Mouse (Mus musculus) neural tube, embryonic 12.5 days (tissue): Measurements from ENCODE around the gene Oas2. TPM values are rescaled to one million over a fixed set of nuclear protein-coding genes. Genes with fewer than 3 reads are reported as not detected.
A peak's percentile ranks its signal among the peaks of the same experiment; 100 is the strongest.

Source experiments
- ATAC-seq: fragments of 200-750 bp; cut with Nextera tagmentation; 2 replicates; pipeline ENCODE4 v1.8.0; 2017; ENCODE audit warnings: low read depth, mild to moderate bottlenecking, moderate TSS enrichment, moderate library complexity; ENCODE audit not compliant: low FRiP score
- H3K27ac ChIP-seq: fragments of 300-500 bp; sonication (generic); 2 replicates; pipeline ENCODE4 v1.5.1; 2016
- H3K27me3 ChIP-seq: fragments of 300-500 bp; sonication (generic); replicated peaks from 2 replicates; pipeline ENCODE4 v1.6.1; 2016; ENCODE audit warnings: mild to moderate bottlenecking
- H3K36me3 ChIP-seq: fragments of 300-500 bp; sonication (generic); 2 replicates; pipeline ENCODE4 v1.6.1; 2016; ENCODE audit warnings: mild to moderate bottlenecking
- H3K4me1 ChIP-seq: fragments of 300-500 bp; sonication (generic); 2 replicates; pipeline ENCODE4 v1.6.1; 2016
- H3K4me2 ChIP-seq: fragments of 300-500 bp; sonication (generic); replicated peaks from 2 replicates; pipeline ENCODE4 v1.6.1; 2016; ENCODE audit warnings: mild to moderate bottlenecking
- H3K4me3 ChIP-seq: fragments of 300-500 bp; sonication (generic); 2 replicates; pipeline ENCODE4 v1.5.1; 2016
- H3K9ac ChIP-seq: fragments of 300-500 bp; sonication (generic); 2 replicates; pipeline ENCODE4 v1.6.1; 2016; ENCODE audit warnings: mild to moderate bottlenecking
- H3K9me3 ChIP-seq: fragments of 300-500 bp; sonication (generic); 2 replicates; pipeline ENCODE4 v1.6.1; 2016; ENCODE audit warnings: mild to moderate bottlenecking
- WGBS: fragments of 180-500 bp; shearing (Covaris S2); methylation state at CpG from one replicate; pipeline ENCODE4 v1.1.7; 2016; 5-methylcytosine and 5-hydroxymethylcytosine counted together
- polyA plus RNA-seq: library from polyadenylated mRNA; unstranded; fragments of >200 nt; fragmentation: Nextera tagmentation; extraction: Ambion mirVana; gene quantifications from 2 replicates; pipeline ENCODE4 v1.2.1, GENCODE M21; 2016

Gene Oas2
- polyA plus RNA-seq, 1 experiment from 2014 or later: 0.19 TPM

DNA sequence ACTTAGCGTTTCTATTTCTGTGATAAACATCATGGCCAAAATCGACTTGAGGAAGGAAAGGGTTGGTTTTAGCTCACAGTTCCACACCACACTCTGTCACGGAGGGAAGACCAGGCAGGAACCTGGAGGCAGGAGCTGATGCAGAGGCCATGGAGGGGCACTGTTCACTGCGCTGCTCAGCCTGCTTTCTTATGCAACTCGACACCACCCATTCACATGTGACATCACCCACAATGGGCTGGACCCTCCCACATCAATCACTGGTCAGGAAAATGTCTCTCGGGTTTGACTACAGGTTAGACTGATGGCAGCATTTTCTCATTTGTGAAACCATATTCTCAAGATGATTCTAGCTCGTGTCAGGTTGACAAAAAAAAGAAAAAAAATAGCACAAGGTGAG is 28.6 kb downstream of the Oas2 start:
- no peak overlapping the region for H3K4me2 ChIP-seq
- no peaks in the 10 kb centered on the region for H3K9me3 ChIP-seq
- H3K4me1 ChIP-seq: no peaks in the 10 kb centered on the region
- WGBS: 62% methylated on average over 7 of the region's 7 CpGs
- no peak for ATAC-seq
- no peak overlapping the region for H3K4me3 ChIP-seq
- no peak overlapping the region for H3K9ac ChIP-seq
- H3K27ac ChIP-seq: no peak overlapping the region
- H3K36me3 ChIP-seq: no peaks in the 10 kb centered on the region
- H3K27me3 ChIP-seq: no peaks in the 10 kb centered on the region

DNA sequence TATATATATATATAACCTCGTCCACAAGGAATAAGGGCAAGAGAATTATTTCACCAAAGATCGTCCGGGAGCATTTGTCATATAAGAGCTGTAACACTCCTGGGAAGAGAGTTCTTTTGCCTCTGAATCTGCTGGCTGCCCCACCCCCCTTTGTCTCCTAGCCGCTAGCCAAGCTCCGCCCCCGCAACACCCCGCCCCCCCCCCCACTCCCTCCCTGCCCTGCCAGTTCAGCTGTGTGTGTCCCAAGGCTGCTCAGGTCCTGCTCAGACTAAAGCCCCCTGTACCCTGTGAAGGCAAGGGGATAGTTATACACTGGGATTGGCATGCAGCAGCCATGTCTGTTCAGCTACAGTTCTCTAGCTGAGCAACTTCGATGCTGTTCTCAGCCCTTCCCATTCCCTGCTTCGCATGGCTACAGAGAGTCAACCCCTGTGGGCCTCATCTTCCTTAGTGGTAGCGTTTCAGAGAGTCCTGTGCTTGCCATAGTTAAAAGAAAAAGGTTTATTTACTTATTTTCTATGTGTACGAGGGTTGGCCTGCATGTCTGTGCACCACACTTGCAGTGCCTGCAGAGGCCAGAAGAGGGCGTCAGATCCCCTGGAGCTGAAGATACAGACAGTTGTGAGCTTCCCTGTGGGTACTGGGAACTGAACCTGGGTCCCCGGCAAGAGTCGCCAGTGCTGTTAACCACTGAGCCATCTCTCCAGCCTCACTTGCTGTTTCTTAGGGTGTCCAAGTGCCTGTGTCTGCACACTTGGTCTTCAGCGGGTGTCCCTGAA is 30.9 kb downstream of the Oas2 start:
- no peak overlapping the region for H3K9ac ChIP-seq
- H3K4me1 ChIP-seq: no peaks in the 10 kb centered on the region
- H3K4me2 ChIP-seq: no peak overlapping the region
- ATAC-seq: no peak
- H3K4me3 ChIP-seq: no peak overlapping the region
- 53% methylated on average over 15 of the region's 15 CpGs for WGBS
- H3K27me3 ChIP-seq: peaks cover 13% of the 10 kb centered on the region
- H3K27ac ChIP-seq: no peak overlapping the region
- no peaks in the 10 kb centered on the region for H3K9me3 ChIP-seq
- no peaks in the 10 kb centered on the region for H3K36me3 ChIP-seq

DNA sequence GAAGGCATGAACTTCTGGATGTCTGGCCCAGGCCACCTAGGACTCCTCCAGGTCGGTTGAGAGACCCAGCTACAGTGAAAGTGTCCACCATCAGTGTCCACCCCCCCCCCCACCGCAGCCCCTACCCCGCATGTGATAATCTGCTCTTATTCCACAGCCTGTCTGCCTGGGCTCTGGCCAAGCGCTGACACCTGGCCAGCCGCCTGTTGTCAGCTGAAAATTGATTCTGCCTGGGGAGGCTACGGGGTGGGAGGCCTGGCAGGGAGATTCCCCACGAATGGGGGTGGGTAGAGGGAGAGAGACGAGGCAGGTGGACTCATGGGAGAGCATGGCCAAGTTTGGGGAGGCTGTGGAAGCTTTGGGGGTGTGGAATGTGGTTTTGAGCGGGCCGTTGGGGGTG is 32.5 kb downstream of the Oas2 start:
- no peaks in the 10 kb centered on the region for H3K36me3 ChIP-seq
- no peak overlapping the region for H3K9ac ChIP-seq
- no peaks in the 10 kb centered on the region for H3K4me1 ChIP-seq
- no peak overlapping the region for H3K4me2 ChIP-seq
- no peak overlapping the region for H3K4me3 ChIP-seq
- H3K9me3 ChIP-seq: no peaks in the 10 kb centered on the region
- no peak overlapping the region for H3K27ac ChIP-seq
- H3K27me3 ChIP-seq: peaks cover 30% of the 10 kb centered on the region
- ATAC-seq: no peak
- WGBS: 78% methylated on average over 10 of the region's 10 CpGs

DNA sequence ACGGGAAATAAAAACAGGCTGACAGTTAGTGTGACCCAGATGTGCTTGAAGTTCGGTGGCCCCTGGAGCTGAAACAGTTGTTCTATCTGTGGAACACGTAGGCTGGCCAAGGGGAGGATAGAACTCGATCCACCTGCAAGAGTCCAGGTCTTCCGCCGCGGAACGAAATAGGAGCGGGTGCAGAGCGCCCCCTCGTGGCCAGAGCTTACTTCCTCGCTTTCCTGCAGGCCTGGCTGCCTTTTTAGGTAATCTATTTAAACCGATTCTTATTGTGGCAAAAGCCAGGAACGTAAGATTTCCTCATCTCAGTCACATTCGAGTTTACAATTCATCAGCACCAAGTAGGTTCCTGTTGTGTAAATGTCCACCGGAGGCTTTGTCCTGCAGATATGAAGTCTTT is 35.3 kb downstream of the Oas2 start:
- Histone ChIP-seq H3K27me3 (peaks cover 58% of the 10 kb centered on the region), H3K4me1 (peaks cover 21% of the 10 kb centered on the region), H3K27ac (no peak overlapping the region), H3K4me2 (no peak overlapping the region), H3K36me3 (no peaks in the 10 kb centered on the region), H3K9me3 (no peaks in the 10 kb centered on the region), H3K9ac (no peak overlapping the region), H3K4me3 (no peak overlapping the region)
- ATAC-seq: no peak
- 3% methylated on average over 16 of the region's 16 CpGs for WGBS

DNA sequence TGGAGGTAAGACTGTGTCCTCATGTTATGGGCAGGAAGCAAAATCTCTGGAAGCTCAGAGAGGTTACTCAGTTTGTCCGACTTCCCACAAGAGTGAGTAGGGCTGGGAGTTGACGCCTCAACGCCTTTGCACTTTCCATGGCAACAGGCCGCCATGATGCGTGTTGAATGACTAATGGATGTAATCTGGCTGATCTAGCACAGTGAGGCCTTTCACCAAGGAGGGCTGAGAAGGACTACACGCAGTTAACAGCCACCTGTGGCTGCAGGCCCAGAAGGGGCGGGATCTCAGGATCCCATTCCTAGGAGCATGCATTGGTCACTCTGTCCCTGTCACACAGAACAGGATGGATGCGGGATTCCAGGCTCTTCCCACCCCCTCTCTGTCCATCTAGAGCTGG is 36.9 kb downstream of the Oas2 start:
- Histone ChIP-seq H3K9ac (no peak overlapping the region), H3K4me3 (no peak overlapping the region), H3K4me1 (peaks cover 26% of the 10 kb centered on the region), H3K27ac (no peak overlapping the region), H3K4me2 (no peak overlapping the region), H3K27me3 (peaks cover 74% of the 10 kb centered on the region), H3K36me3 (no peaks in the 10 kb centered on the region), H3K9me3 (no peaks in the 10 kb centered on the region)
- 57% methylated on average over 8 of the region's 8 CpGs for WGBS
- no peak for ATAC-seq

DNA sequence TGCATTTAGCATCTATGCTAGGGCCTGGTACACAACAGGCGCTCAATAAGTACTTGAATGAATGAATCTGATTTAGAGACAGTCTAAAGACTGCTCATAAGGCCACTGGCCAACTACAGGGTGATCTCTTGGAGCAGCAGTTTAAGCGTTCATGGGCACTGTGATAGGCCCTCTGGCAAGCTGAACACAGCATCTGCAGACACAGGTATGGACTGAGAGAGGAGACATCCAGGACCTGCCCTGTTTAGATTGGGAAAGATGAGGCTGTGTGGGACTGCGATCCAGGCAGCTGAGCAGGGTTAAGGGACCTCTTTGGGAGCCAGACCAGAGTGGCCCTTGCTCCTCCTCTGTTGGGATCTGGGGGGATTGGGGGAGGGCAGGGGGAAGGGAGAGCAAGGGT is 37.8 kb downstream of the Oas2 start, which contains the start of gene Dtx1:
Dtx1 (minus strand) TSS at position 101 of the 400 bp plus-strand sequence.
- H3K4me1 ChIP-seq: peaks cover 26% of the 10 kb centered on the region
- peak within 1 kb of the TSS; percentile 80 for H3K9ac ChIP-seq
- WGBS: 32% methylated on average over 3 of the region's 3 CpGs
- H3K27me3 ChIP-seq: peaks cover 78% of the 10 kb centered on the region
- H3K36me3 ChIP-seq: no peaks in the 10 kb centered on the region
- H3K9me3 ChIP-seq: no peaks in the 10 kb centered on the region
- ATAC-seq: no peak
- peak within 1 kb of the TSS; percentile 57 for H3K4me3 ChIP-seq
- H3K4me2 ChIP-seq: peak within 1 kb of the TSS; percentile 80
- H3K27ac ChIP-seq: peak within 1 kb of the TSS; percentile 39

DNA sequence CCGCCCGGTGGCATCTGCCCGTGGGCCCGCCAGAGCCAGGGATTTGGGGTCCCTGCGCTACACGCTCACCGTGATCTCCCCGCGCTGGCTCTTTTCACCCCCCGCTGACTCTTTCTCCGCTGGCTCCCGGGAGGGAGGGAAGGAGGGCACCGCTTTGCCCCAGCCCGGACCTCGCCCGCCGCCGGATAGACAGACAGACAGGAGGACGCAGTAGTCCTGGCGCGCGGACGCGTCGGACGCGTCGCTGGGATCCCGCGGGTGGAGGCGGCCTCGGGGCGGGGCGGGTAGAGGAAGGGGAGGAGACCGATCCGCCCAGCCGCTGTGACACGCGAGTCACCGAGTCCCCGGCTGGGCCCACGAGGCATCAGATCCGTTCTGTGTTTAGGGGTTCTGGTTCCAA is 38.2 kb downstream of the Oas2 start:
- Histone ChIP-seq H3K4me3 (peak overlapping the region; percentile 57), H3K36me3 (no peaks in the 10 kb centered on the region), H3K27ac (peak overlapping the region; percentile 39; the same call in 1 of the 2 replicates), H3K4me1 (peaks cover 30% of the 10 kb centered on the region), H3K9me3 (no peaks in the 10 kb centered on the region), H3K27me3 (peaks cover 78% of the 10 kb centered on the region), H3K9ac (peak overlapping the region; percentile 80), H3K4me2 (peak overlapping the region; percentile 80)
- ATAC-seq: no peak
- WGBS: 2% methylated on average over 43 of the region's 43 CpGs

DNA sequence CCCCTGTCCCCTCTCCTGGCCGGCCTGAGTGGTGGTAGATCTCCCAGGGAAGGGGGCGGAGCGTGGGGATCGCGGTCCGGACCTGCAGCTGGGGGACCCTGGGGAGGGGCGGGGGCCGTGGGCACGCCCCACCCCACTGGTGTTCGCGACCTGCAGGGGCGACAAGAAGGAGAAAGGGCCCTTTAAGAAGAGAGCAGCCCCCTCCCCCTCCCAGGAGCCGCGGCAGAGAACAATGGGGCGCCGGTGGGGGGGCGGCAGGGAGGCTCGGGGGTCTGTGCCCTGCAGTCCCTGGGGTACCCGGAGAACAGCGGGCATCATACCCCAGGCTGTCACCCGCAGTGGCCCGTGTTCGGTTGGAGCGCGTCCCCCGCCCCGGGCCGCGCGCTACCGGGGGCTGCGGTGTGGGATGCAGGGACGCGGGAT is 38.8 kb downstream of the Oas2 start:
- under 1% methylated on average over 34 of the region's 34 CpGs for WGBS
- H3K27me3 ChIP-seq: peaks cover 78% of the 10 kb centered on the region
- ATAC-seq: 0 out of 2 replicates have a peak, but pooled peaks have one; percentile 23

DNA sequence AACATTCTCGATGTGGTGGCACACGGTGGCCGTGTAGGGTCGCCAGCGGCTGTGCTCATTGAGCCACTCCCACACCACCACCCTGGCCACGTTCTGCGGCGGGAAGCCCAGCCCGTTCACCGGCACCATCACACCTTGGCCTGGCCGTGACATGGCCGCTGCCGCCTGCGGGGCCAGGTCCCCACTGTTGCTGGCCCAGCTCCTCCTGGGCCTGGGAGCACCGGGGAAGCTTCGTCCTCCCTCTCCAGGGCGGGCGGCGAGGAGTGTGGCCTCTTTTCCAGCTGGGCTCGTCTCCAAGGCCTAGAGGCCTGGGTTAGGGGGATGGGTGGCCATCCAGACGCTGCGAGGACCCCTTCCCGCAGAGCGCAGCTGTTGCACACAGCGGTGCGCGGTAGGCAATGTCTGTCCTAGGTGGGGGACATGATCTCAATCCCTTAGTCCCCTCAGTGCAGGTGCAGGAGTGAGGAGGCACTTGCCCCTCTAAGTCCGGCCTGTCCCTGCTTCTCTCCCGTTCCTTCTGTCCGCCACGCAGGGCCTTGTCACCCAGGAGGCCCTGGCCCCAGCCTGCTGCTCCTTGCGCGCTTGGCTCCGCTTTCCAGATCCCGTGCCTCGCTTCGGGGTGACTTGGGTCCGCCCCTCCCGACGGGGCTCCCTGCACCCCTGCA is 39.4 kb downstream of the Oas2 start:
- Histone ChIP-seq H3K9me3 (no peaks in the 10 kb centered on the region), H3K4me1 (peaks cover 32% of the 10 kb centered on the region), H3K27ac (peak overlapping the region; percentile 39; the same call in 1 of the 2 replicates), H3K27me3 (peaks cover 73% of the 10 kb centered on the region), H3K36me3 (no peaks in the 10 kb centered on the region), H3K4me2 (peak overlapping the region; percentile 80), H3K4me3 (peak overlapping the region; percentile 57), H3K9ac (peak overlapping the region; percentile 80)
- WGBS: 3% methylated on average over 40 of the region's 40 CpGs
- peak; percentile 34; the same call in 1 of the 2 replicates for ATAC-seq

More for the DNA sequence above, 38.8 kb downstream of the Oas2 start:
- Histone ChIP-seq H3K9ac (peak overlapping the region; percentile 80), H3K9me3 (no peaks in the 10 kb centered on the region), H3K4me3 (peak overlapping the region; percentile 57), H3K36me3 (no peaks in the 10 kb centered on the region), H3K4me2 (peak overlapping the region; percentile 80), H3K4me1 (peaks cover 32% of the 10 kb centered on the region), H3K27ac (peak overlapping the region; percentile 39)

DNA sequence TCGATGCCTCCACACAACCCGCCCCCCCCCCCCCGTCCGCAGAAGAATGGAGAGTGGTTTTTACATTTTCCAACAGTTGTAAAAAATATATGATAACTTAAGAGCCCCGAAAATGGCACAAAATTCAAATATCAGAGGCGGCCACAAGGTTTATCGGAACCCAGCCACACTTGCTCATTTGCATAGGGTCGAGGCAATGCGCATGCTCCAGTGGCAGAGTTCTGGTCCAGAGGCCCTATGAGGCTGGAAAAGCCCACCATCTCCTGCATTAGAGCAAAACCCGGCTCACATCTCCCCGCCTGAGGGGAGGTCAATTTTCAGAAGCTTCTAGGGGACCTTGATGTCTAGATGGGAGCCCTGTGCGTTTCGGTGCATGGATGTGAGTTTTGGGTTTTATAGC is 42.7 kb downstream of the Oas2 start:
- no peak for ATAC-seq
- H3K27me3 ChIP-seq: peaks cover 56% of the 10 kb centered on the region
- H3K27ac ChIP-seq: no peak overlapping the region

DNA sequence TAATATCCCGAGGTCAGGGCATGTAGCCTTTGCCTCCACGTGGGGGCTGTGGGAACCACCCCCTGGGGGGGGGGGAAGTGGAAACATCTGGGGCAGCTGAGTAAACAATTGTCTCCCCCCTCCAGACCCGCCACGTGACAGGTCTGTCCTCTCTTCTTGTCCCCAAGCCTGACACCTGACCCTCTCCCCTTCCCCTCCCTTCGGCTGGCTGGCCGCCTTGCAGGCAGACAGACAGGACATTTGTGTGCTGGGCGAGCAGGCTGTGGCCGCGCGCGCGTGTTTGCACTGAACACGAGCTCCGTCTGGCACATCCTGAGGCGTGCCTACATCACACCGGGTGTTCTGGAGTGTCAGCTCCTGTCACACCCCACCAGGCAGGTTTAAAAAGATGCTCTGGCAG is 43.1 kb downstream of the Oas2 start:
- peaks cover 42% of the 10 kb centered on the region for H3K4me1 ChIP-seq
- H3K27ac ChIP-seq: no peak overlapping the region
- peaks cover 52% of the 10 kb centered on the region for H3K27me3 ChIP-seq
- ATAC-seq: no peak
- no peak overlapping the region for H3K4me3 ChIP-seq
- H3K4me2 ChIP-seq: peak overlapping the region; percentile 52
- WGBS: 4% methylated on average over 16 of the region's 16 CpGs
- H3K9me3 ChIP-seq: no peaks in the 10 kb centered on the region
- H3K36me3 ChIP-seq: no peaks in the 10 kb centered on the region
- peak overlapping the region; percentile 26; the same call in 1 of the 2 replicates for H3K9ac ChIP-seq

More for the DNA sequence above, 42.7 kb downstream of the Oas2 start:
- WGBS: 33% methylated on average over 13 of the region's 13 CpGs
- Histone ChIP-seq H3K36me3 (no peaks in the 10 kb centered on the region), H3K4me1 (peaks cover 42% of the 10 kb centered on the region), H3K4me3 (no peak overlapping the region), H3K4me2 (peak overlapping the region; percentile 52), H3K9ac (peak overlapping the region; percentile 26; the same call in 1 of the 2 replicates), H3K9me3 (no peaks in the 10 kb centered on the region)

DNA sequence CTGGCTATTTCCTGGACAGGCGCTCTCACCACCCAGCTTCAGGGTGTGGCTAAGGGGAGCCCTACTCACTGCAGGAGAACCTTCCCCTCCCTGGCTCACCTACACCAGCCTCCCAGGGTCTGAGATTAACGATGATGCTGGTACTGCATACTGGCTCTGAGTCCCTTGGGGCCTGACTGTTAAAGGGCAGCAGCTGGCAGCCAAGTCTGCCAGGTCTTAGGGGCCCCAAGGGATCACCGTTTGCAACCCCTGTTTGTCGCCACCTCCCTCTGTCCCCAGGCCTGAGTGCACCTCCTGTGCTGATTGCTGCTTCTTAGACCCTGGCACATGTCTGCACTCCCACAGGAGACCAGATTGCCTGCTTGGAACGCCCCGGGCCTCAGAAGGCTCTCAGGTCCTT is 45.2 kb downstream of the Oas2 start:
- H3K36me3 ChIP-seq: no peaks in the 10 kb centered on the region
- 0 out of 2 replicates have a peak overlapping the region, but pooled peaks have one; percentile 9 for H3K9ac ChIP-seq
- no peak overlapping the region for H3K27ac ChIP-seq
- no peak overlapping the region for H3K4me2 ChIP-seq
- 47% methylated on average over 6 of the region's 6 CpGs for WGBS
- H3K4me3 ChIP-seq: no peak overlapping the region
- ATAC-seq: no peak
- H3K4me1 ChIP-seq: peaks cover 33% of the 10 kb centered on the region; the same call in 1 of the 2 replicates
- H3K9me3 ChIP-seq: no peaks in the 10 kb centered on the region
- peaks cover 34% of the 10 kb centered on the region for H3K27me3 ChIP-seq
